Mouse (Mus musculus): ENCODE results near the gene Gm19402. TPM values are rescaled to one million over a fixed set of nuclear protein-coding genes. Genes with fewer than 3 reads are reported as not detected.
"Not testable (repeated sequence)": the region's sequence is repeated elsewhere in the genome, so short reads cannot be mapped to it uniquely, and the experiment has no call there.

Gm19402 gene
- polyA plus RNA-seq, 1 experiment from 2014 or later, result not detected

GRCm38 (mm10) chr10:77715507-77715906 lies 24.9 kb upstream of the Gm19402 start, which contains the start of gene Gm10142:
TSS of gene Gm10142 (plus strand) at chr10:77715807.
- H3K9me3 ChIP-seq (replicated peaks; ENCODE audit: control insufficient read depth, low read length), result no peaks in the 10 kb centered on the region
- no peak within 1 kb of the TSS for H3K4me3 ChIP-seq (ENCODE audit: low read depth, low read length)
- WGBS, result 93% methylated on average over 1 of the region's 1 CpGs
- no peak for DNase-seq (ENCODE audit: low spot score)
- no peaks in the 10 kb centered on the region for H3K4me1 ChIP-seq (ENCODE audit: control insufficient read depth, insufficient read depth, low read length)
- H3K9ac ChIP-seq (replicated peaks; ENCODE audit: low read length), result no peak within 1 kb of the TSS
- no peak for ATAC-seq (replicated peaks; ENCODE audit: insufficient number of reproducible peaks, low FRiP score, low TSS enrichment, low read depth)
- H3K4me2 ChIP-seq (ENCODE audit: low read depth, low read length), result no peak within 1 kb of the TSS
- no peaks in the 10 kb centered on the region for H3K36me3 ChIP-seq (replicated peaks; ENCODE audit: control insufficient read depth, insufficient read depth, low read depth, low read length)
- H3K27ac ChIP-seq (replicated peaks; ENCODE audit: low read depth, low read length), result no peak within 1 kb of the TSS
- H3K27me3 ChIP-seq (ENCODE audit: control insufficient read depth, insufficient read depth, low read length), result no peaks in the 10 kb centered on the region

- no peak for ATAC-seq (replicated peaks; ENCODE audit: insufficient number of reproducible peaks, low FRiP score, low TSS enrichment, low read depth)
- no peaks in the 10 kb centered on the region for H3K4me1 ChIP-seq (ENCODE audit: control insufficient read depth, insufficient read depth, low read length)
- H3K4me3 ChIP-seq (ENCODE audit: low read depth, low read length), result no peak overlapping the region
- no peak overlapping the region for H3K4me2 ChIP-seq (ENCODE audit: low read depth, low read length)
- 57% methylated on average over 4 of the region's 4 CpGs for WGBS
- H3K36me3 ChIP-seq (replicated peaks; ENCODE audit: control insufficient read depth, insufficient read depth, low read depth, low read length), result no peaks in the 10 kb centered on the region
- no peaks in the 10 kb centered on the region for H3K9me3 ChIP-seq (replicated peaks; ENCODE audit: control insufficient read depth, low read length)
- H3K27me3 ChIP-seq (ENCODE audit: control insufficient read depth, insufficient read depth, low read length), result no peaks in the 10 kb centered on the region
- no peak overlapping the region for H3K9ac ChIP-seq (replicated peaks; ENCODE audit: low read length)
- H3K27ac ChIP-seq (replicated peaks; ENCODE audit: low read depth, low read length), result no peak overlapping the region
- no peak for DNase-seq (ENCODE audit: low spot score)
These were observed 23.2 kb upstream of the Gm19402 start for GRCm38 (mm10) chr10:77713734-77714133.

GRCm38 (mm10) chr10:77711157-77711556 lies 20.6 kb upstream of the Gm19402 start, which contains the start of gene Gm10024:
TSS of gene Gm10024 (plus strand) at chr10:77711457.
- not testable (repeated sequence) for H3K27me3 ChIP-seq (ENCODE audit: control insufficient read depth, insufficient read depth, low read length); H3K9ac ChIP-seq (replicated peaks; ENCODE audit: low read length); H3K27ac ChIP-seq (replicated peaks; ENCODE audit: low read depth, low read length); H3K4me2 ChIP-seq (ENCODE audit: low read depth, low read length); ATAC-seq (replicated peaks; ENCODE audit: insufficient number of reproducible peaks, low FRiP score, low TSS enrichment, low read depth); DNase-seq (ENCODE audit: low spot score); H3K4me1 ChIP-seq (ENCODE audit: control insufficient read depth, insufficient read depth, low read length); H3K36me3 ChIP-seq (replicated peaks; ENCODE audit: control insufficient read depth, insufficient read depth, low read depth, low read length); H3K4me3 ChIP-seq (ENCODE audit: low read depth, low read length); H3K9me3 ChIP-seq (replicated peaks; ENCODE audit: control insufficient read depth, low read length)

- Histone ChIP-seq H3K4me3 (ENCODE audit: low read depth, low read length) (no peak overlapping the region), H3K4me2 (ENCODE audit: low read depth, low read length) (no peak overlapping the region), H3K4me1 (ENCODE audit: control insufficient read depth, insufficient read depth, low read length) (no peaks in the 10 kb centered on the region), H3K9ac (replicated peaks; ENCODE audit: low read length) (no peak overlapping the region), H3K9me3 (replicated peaks; ENCODE audit: control insufficient read depth, low read length) (no peaks in the 10 kb centered on the region), H3K27me3 (ENCODE audit: control insufficient read depth, insufficient read depth, low read length) (no peaks in the 10 kb centered on the region), H3K36me3 (replicated peaks; ENCODE audit: control insufficient read depth, insufficient read depth, low read depth, low read length) (no peaks in the 10 kb centered on the region), H3K27ac (replicated peaks; ENCODE audit: low read depth, low read length) (no peak overlapping the region)
- 78% methylated on average over 3 of the region's 3 CpGs for WGBS
- DNase-seq (ENCODE audit: low spot score) (no peak), ATAC-seq (replicated peaks; ENCODE audit: insufficient number of reproducible peaks, low FRiP score, low TSS enrichment, low read depth) (no peak)
These were observed 19.3 kb upstream of the Gm19402 start for GRCm38 (mm10) chr10:77709831-77710230.

DNA sequence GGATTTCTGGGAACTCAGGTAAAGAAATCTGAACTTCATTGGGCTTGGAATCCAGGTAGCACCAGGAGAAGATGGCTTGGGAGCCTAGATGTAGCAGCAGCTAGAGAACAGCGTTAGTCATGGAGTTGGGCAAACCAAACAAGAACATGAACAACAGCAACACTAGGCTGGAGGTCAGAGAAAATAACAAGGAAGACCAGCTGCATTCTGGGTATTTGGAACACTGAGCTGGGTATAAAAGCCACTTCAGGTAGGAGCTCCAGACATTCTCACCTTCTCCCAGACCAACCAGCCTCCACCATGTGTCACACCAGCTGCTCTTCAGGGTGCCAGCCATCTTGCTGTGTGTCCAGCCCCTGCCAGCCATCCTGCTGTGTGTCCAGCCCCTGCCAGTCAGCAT lies 15.8 kb upstream of the Gm19402 start, which contains the start of gene Gm10272:
TSS of gene Gm10272 (plus strand) at position 301 of the 400 bp plus-strand sequence.
- no peaks in the 10 kb centered on the region for H3K27me3 ChIP-seq (ENCODE audit: control insufficient read depth, insufficient read depth, low read length)
- no peak for ATAC-seq (replicated peaks; ENCODE audit: insufficient number of reproducible peaks, low FRiP score, low TSS enrichment, low read depth)
- no peaks in the 10 kb centered on the region for H3K9me3 ChIP-seq (replicated peaks; ENCODE audit: control insufficient read depth, low read length)
- H3K4me1 ChIP-seq (ENCODE audit: control insufficient read depth, insufficient read depth, low read length), result no peaks in the 10 kb centered on the region
- H3K4me3 ChIP-seq (ENCODE audit: low read depth, low read length), result no peak within 1 kb of the TSS
- no peak within 1 kb of the TSS for H3K4me2 ChIP-seq (ENCODE audit: low read depth, low read length)
- no peak within 1 kb of the TSS for H3K9ac ChIP-seq (replicated peaks; ENCODE audit: low read length)
- 91% methylated on average over 1 of the region's 1 CpGs for WGBS
- no peak for DNase-seq (ENCODE audit: low spot score)
- H3K36me3 ChIP-seq (replicated peaks; ENCODE audit: control insufficient read depth, insufficient read depth, low read depth, low read length), result no peaks in the 10 kb centered on the region
- H3K27ac ChIP-seq (replicated peaks; ENCODE audit: low read depth, low read length), result no peak within 1 kb of the TSS

GRCm38 (mm10) chr10:77697133-77697532 lies 6.6 kb upstream of the Gm19402 start, which contains the start of gene Gm9508:
TSS of gene Gm9508 (minus strand) at chr10:77697233.
- H3K27ac ChIP-seq (replicated peaks; ENCODE audit: low read depth, low read length), result no peak within 1 kb of the TSS
- H3K4me3 ChIP-seq (ENCODE audit: low read depth, low read length), result no peak within 1 kb of the TSS
- H3K36me3 ChIP-seq (replicated peaks; ENCODE audit: control insufficient read depth, insufficient read depth, low read depth, low read length), result no peaks in the 10 kb centered on the region
- H3K9me3 ChIP-seq (replicated peaks; ENCODE audit: control insufficient read depth, low read length), result no peaks in the 10 kb centered on the region
- ATAC-seq (replicated peaks; ENCODE audit: insufficient number of reproducible peaks, low FRiP score, low TSS enrichment, low read depth) (no peak), DNase-seq (ENCODE audit: low spot score) (no peak)
- 35% methylated on average over 4 of the region's 4 CpGs for WGBS
- H3K4me2 ChIP-seq (ENCODE audit: low read depth, low read length), result no peak within 1 kb of the TSS
- no peaks in the 10 kb centered on the region for H3K27me3 ChIP-seq (ENCODE audit: control insufficient read depth, insufficient read depth, low read length)
- H3K9ac ChIP-seq (replicated peaks; ENCODE audit: low read length), result no peak within 1 kb of the TSS
- no peaks in the 10 kb centered on the region for H3K4me1 ChIP-seq (ENCODE audit: control insufficient read depth, insufficient read depth, low read length)

- peak; percentile 29 for DNase-seq (ENCODE audit: low spot score)
- 18% methylated on average over 10 of the region's 10 CpGs for WGBS
- Histone ChIP-seq H3K27me3 (ENCODE audit: control insufficient read depth, insufficient read depth, low read length) (peaks cover 25% of the 10 kb centered on the region), H3K4me1 (ENCODE audit: control insufficient read depth, insufficient read depth, low read length) (peaks cover 2% of the 10 kb centered on the region), H3K27ac (replicated peaks; ENCODE audit: low read depth, low read length) (no peak overlapping the region), H3K36me3 (replicated peaks; ENCODE audit: control insufficient read depth, insufficient read depth, low read depth, low read length) (no peaks in the 10 kb centered on the region), H3K4me2 (ENCODE audit: low read depth, low read length) (no peak overlapping the region), H3K9me3 (replicated peaks; ENCODE audit: control insufficient read depth, low read length) (no peaks in the 10 kb centered on the region), H3K9ac (replicated peaks; ENCODE audit: low read length) (no peak overlapping the region), H3K4me3 (ENCODE audit: low read depth, low read length) (no peak overlapping the region)
- ATAC-seq (replicated peaks; ENCODE audit: insufficient number of reproducible peaks, low FRiP score, low TSS enrichment, low read depth), result no peak
These were observed 3.5 kb downstream of the Gm19402 start for GRCm38 (mm10) chr10:77687021-77687420.

DNA sequence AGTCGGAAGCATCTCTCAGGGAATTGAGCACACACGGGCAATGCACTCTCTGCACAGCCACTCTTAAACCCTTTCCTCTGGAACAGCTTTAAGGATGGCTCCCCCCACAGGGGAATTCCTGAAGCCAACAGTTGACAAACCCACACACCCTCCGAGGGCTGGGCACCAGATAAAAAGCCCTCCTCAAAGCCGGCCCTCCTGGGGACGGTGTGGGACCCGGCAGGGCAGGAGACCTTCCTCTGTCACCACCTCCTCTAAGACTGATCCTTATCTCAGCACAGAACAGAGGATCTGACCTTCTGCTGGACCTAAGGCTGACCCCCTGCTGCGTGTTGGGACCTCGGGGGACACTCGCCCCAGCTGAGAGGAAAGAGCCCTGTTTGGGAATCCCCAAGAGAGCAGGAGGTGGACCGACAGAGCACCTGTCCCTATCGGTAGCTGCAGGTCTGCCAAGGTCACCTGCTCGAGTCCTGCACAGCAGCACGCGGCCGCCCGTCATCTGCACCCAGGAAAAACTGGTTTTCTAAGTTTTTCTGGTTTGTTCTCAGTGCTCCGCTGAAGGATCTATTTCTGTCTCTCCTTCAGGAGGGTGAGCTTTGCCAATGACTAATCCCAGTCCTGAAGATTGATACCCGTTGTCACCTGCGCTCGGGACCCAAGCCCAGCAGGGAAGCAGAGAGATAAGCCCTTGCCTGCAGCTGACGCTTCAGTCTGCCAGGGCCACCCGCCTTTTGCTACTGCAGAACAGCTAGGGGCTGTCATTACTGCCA lies 4.5 kb downstream of the Gm19402 start, which contains the start of gene Tspear:
TSS of gene Tspear (plus strand) at position 675 of the 770 bp plus-strand sequence.
- peak within 1 kb of the TSS; percentile 15; the same call in 1 of the 2 replicates for H3K9ac ChIP-seq (replicated peaks; ENCODE audit: low read length)
- 6% methylated on average over 22 of the region's 22 CpGs for WGBS
- peaks cover 2% of the 10 kb centered on the region for H3K4me1 ChIP-seq (ENCODE audit: control insufficient read depth, insufficient read depth, low read length)
- H3K4me3 ChIP-seq (ENCODE audit: low read depth, low read length), result no peak within 1 kb of the TSS
- no peak for DNase-seq (ENCODE audit: low spot score)
- no peak for ATAC-seq (replicated peaks; ENCODE audit: insufficient number of reproducible peaks, low FRiP score, low TSS enrichment, low read depth)
- H3K36me3 ChIP-seq (replicated peaks; ENCODE audit: control insufficient read depth, insufficient read depth, low read depth, low read length), result no peaks in the 10 kb centered on the region
- no peaks in the 10 kb centered on the region for H3K9me3 ChIP-seq (replicated peaks; ENCODE audit: control insufficient read depth, low read length)
- no peak within 1 kb of the TSS for H3K27ac ChIP-seq (replicated peaks; ENCODE audit: low read depth, low read length)
- H3K4me2 ChIP-seq (ENCODE audit: low read depth, low read length), result no peak within 1 kb of the TSS
- peaks cover 25% of the 10 kb centered on the region for H3K27me3 ChIP-seq (ENCODE audit: control insufficient read depth, insufficient read depth, low read length)
